Mouse (Mus musculus) forebrain, embryonic 12.5 days (tissue): ENCODE data around the gene Lamtor4. TPM values are rescaled to one million over a fixed set of nuclear protein-coding genes. Genes with fewer than 3 reads are reported as not detected.

Experiments
- ATAC-seq: fragments of 200-750 bp; cut with Nextera tagmentation; 2 replicates; pipeline ENCODE4 v1.8.0; 2017; ENCODE audit warnings: moderate TSS enrichment; ENCODE audit not compliant: low FRiP score
- H3K27ac ChIP-seq: fragments of 300-500 bp; sonication (generic); 2 replicates; pipeline ENCODE4 v1.5.1; 2016; ENCODE audit warnings: mild to moderate bottlenecking
- H3K27me3 ChIP-seq: fragments of 300-500 bp; sonication (generic); 2 replicates; pipeline ENCODE4 v1.6.1; 2016; ENCODE audit warnings: mild to moderate bottlenecking
- H3K36me3 ChIP-seq: fragments of 300-500 bp; sonication (generic); replicated peaks from 2 replicates; pipeline ENCODE4 v1.6.1; 2016; ENCODE audit warnings: mild to moderate bottlenecking
- H3K4me1 ChIP-seq: fragments of 300-500 bp; sonication (generic); 2 replicates; pipeline ENCODE4 v1.6.1; 2016
- H3K4me2 ChIP-seq: fragments of 300-500 bp; sonication (generic); 2 replicates; pipeline ENCODE4 v1.6.1; 2016; ENCODE audit warnings: mild to moderate bottlenecking, moderate library complexity
- H3K4me3 ChIP-seq: fragments of 300-500 bp; sonication (generic); replicated peaks from 2 replicates; pipeline ENCODE4 v1.5.1; 2016; ENCODE audit warnings: mild to moderate bottlenecking
- H3K9ac ChIP-seq: fragments of 300-500 bp; sonication (generic); 2 replicates; pipeline ENCODE4 v1.6.1; 2016; ENCODE audit warnings: mild to moderate bottlenecking
- H3K9me3 ChIP-seq: fragments of 300-500 bp; sonication (generic); 2 replicates; pipeline ENCODE4 v1.6.1; 2016
- WGBS: fragments of 180-500 bp; shearing (Covaris S2); methylation state at CpG from one replicate; pipeline ENCODE4 v1.1.7; 2016; 5-methylcytosine and 5-hydroxymethylcytosine counted together
- polyA plus RNA-seq: library from polyadenylated mRNA; unstranded; fragments of >200 nt; fragmentation: Nextera tagmentation; extraction: Ambion mirVana; gene quantifications from 2 replicates; pipeline ENCODE4 v1.2.1, GENCODE M21; 2016

Gene Lamtor4
- polyA plus RNA-seq, 1 experiment from 2014 or later: 47.3 TPM

DNA sequence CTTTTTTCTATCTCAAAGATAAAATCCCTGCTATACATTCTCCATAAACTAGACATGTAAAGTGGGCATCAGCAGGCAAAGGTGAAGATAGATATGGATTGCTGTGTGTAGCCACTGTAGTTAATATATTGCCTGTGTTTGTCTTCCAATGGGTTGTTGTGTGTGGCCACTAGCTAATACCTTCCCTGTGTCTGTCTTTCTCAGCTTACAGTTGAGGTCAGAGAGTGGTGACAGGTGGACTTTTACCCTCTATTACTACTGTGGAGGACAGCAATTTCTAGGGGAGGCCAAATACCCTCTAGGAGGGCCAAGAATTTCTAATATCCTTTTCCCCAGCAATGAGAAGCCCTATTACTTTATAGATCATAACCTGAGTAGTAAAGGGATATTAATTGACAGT is 21.1 kb upstream of the Lamtor4 start:
- no peaks in the 10 kb centered on the region for H3K36me3 ChIP-seq
- no peak overlapping the region for H3K4me3 ChIP-seq
- no peaks in the 10 kb centered on the region for H3K27me3 ChIP-seq
- no peak overlapping the region for H3K27ac ChIP-seq
- H3K4me1 ChIP-seq: no peaks in the 10 kb centered on the region
- no peak for ATAC-seq
- H3K9ac ChIP-seq: no peak overlapping the region
- no peak overlapping the region for H3K4me2 ChIP-seq
- no peaks in the 10 kb centered on the region for H3K9me3 ChIP-seq

- no peak overlapping the region for H3K27ac ChIP-seq
- 46% methylated on average over 2 of the region's 2 CpGs for WGBS
- ATAC-seq: no peak
- no peak overlapping the region for H3K4me3 ChIP-seq
- H3K36me3 ChIP-seq: no peaks in the 10 kb centered on the region
- no peak overlapping the region for H3K4me2 ChIP-seq
- H3K4me1 ChIP-seq: no peaks in the 10 kb centered on the region
- H3K27me3 ChIP-seq: no peaks in the 10 kb centered on the region
- H3K9me3 ChIP-seq: no peaks in the 10 kb centered on the region
- H3K9ac ChIP-seq: no peak overlapping the region
These were observed 13.8 kb upstream of the Lamtor4 start for GRCm38 (mm10) chr5:138241511-138241910.

- H3K4me1 ChIP-seq: peaks cover 9% of the 10 kb centered on the region
- 84% methylated on average over 12 of the region's 12 CpGs for WGBS
- no peak overlapping the region for H3K4me3 ChIP-seq
- no peak overlapping the region for H3K27ac ChIP-seq
- no peaks in the 10 kb centered on the region for H3K27me3 ChIP-seq
- no peak for ATAC-seq
- no peaks in the 10 kb centered on the region for H3K36me3 ChIP-seq
- H3K4me2 ChIP-seq: no peak overlapping the region
- H3K9ac ChIP-seq: no peak overlapping the region
- no peaks in the 10 kb centered on the region for H3K9me3 ChIP-seq
These were observed 4.1 kb upstream of the Lamtor4 start for GRCm38 (mm10) chr5:138251144-138251543.

- H3K9me3 ChIP-seq: no peaks in the 10 kb centered on the region
- peaks cover 16% of the 10 kb centered on the region for H3K4me1 ChIP-seq
- no peak overlapping the region for H3K9ac ChIP-seq
- peaks cover 5% of the 10 kb centered on the region for H3K36me3 ChIP-seq
- no peak overlapping the region for H3K4me3 ChIP-seq
- no peak overlapping the region for H3K27ac ChIP-seq
- WGBS: 88% methylated on average over 3 of the region's 3 CpGs
- ATAC-seq: no peak
- H3K27me3 ChIP-seq: no peaks in the 10 kb centered on the region
- H3K4me2 ChIP-seq: no peak overlapping the region
These were observed 2.2 kb upstream of the Lamtor4 start for GRCm38 (mm10) chr5:138253061-138253460.

DNA sequence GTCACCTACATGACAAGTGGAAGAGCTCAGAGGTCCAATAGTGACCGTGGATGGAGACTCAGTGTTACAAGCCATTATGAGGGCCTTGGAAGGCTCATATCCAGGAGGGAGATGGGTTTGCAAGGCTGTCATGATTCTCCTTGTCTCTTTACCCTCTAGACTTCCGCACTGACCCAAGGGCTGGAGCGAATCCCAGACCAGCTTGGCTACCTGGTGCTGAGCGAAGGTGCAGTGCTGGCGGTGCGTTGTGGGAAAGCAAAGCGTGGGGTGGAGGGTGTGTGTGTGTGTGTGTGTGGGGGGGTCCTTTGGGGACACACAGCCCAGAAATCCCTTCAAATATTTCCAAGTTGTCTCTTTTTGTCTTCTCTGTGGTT is 799 bp downstream of the Lamtor4 start:
- peak overlapping the region; percentile 60 for H3K9ac ChIP-seq
- peak overlapping the region; percentile 77 for H3K4me2 ChIP-seq
- 19% methylated on average over 7 of the region's 7 CpGs for WGBS
- H3K27ac ChIP-seq: peak overlapping the region; percentile 78
- peaks cover 16% of the 10 kb centered on the region for H3K4me1 ChIP-seq
- no peak for ATAC-seq
- no peaks in the 10 kb centered on the region for H3K9me3 ChIP-seq
- peak overlapping the region; percentile 65 for H3K4me3 ChIP-seq
- H3K27me3 ChIP-seq: no peaks in the 10 kb centered on the region
- peaks cover 33% of the 10 kb centered on the region for H3K36me3 ChIP-seq

DNA sequence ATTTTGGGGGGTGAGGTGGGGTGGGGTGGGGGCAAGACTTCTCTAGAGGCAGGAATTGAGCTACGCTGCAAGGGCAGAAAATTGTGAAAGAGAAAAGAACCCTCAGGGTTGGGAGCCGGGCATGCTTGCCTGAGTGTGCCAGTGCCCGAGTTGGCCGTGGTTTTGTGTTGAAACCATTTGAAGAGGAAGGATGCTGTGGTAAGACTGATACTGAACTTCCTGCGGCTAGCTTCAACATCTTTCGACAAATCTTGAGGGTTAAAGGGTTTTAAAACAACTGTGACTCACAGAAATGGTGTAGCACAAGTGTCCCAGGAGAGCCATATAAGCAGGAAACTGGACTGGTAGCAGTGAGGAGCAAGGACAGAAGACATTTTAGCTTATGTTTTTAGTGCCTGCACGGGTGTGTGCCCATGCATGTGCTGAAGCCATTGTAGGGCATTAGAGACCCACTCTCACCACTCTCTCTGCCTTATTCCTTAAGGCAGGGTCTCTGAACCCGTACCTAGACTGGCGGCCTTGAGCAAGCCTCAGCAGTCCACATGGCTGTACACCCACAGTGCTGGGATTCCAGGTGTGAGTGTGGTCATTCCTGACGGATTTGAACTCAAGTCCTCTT is 1.8 kb downstream of the Lamtor4 start:
- no peak overlapping the region for H3K4me2 ChIP-seq
- H3K27ac ChIP-seq: no peak overlapping the region
- no peak overlapping the region for H3K4me3 ChIP-seq
- ATAC-seq: no peak
- peaks cover 19% of the 10 kb centered on the region for H3K4me1 ChIP-seq
- H3K9ac ChIP-seq: no peak overlapping the region
- peaks cover 43% of the 10 kb centered on the region for H3K36me3 ChIP-seq
- 88% methylated on average over 10 of the region's 10 CpGs for WGBS
- H3K27me3 ChIP-seq: no peaks in the 10 kb centered on the region
- H3K9me3 ChIP-seq: no peaks in the 10 kb centered on the region

DNA sequence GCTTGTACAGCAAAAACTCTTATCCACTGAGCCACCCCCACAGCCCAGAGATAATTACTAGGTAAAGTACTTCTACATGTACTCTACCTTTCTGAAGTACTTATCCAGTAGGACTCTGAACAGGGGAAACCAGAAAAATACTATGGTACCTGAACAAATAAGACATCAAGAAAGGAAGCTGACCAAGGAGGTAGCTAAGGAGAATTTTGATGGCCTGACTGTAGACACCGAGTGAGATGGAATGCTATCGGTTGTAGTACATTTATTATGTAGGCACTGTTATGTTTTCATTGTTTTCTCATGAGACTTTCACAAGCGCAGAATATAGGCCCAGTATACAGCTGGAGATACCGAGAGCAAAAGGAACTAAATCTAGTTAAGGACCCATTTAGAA is 2.3 kb downstream of the Lamtor4 start:
- H3K4me3 ChIP-seq: no peak overlapping the region
- no peak overlapping the region for H3K27ac ChIP-seq
- WGBS: 93% methylated on average over 4 of the region's 4 CpGs
- H3K4me1 ChIP-seq: peaks cover 24% of the 10 kb centered on the region
- peaks cover 45% of the 10 kb centered on the region for H3K36me3 ChIP-seq
- no peak overlapping the region for H3K4me2 ChIP-seq
- no peaks in the 10 kb centered on the region for H3K9me3 ChIP-seq
- H3K9ac ChIP-seq: no peak overlapping the region
- H3K27me3 ChIP-seq: no peaks in the 10 kb centered on the region
- no peak for ATAC-seq

DNA sequence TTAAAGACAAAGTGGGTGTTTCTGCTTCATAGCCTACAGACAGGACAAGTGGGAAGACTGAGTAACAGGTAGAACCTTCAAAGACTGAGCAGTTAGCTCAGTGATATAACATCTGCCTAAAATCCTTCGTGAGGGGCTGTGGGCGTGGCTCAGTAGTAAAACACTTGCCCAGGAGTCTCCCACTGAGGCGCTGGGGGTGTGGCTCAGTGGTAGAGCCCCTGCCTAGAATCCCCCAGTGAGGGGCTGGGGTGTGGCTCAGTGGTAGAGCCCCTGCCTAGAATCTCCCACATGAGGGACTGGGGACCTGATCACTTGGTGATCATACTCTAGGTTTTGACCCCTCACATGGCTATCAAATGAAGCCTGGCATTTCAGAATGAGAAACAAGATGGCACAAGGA is 2.8 kb downstream of the Lamtor4 start:
- H3K4me3 ChIP-seq: no peak overlapping the region
- no peaks in the 10 kb centered on the region for H3K9me3 ChIP-seq
- no peak overlapping the region for H3K4me2 ChIP-seq
- ATAC-seq: no peak
- 90% methylated on average over 3 of the region's 3 CpGs for WGBS
- peaks cover 45% of the 10 kb centered on the region for H3K36me3 ChIP-seq
- H3K4me1 ChIP-seq: peaks cover 29% of the 10 kb centered on the region
- H3K9ac ChIP-seq: no peak overlapping the region
- H3K27me3 ChIP-seq: no peaks in the 10 kb centered on the region
- H3K27ac ChIP-seq: no peak overlapping the region

DNA sequence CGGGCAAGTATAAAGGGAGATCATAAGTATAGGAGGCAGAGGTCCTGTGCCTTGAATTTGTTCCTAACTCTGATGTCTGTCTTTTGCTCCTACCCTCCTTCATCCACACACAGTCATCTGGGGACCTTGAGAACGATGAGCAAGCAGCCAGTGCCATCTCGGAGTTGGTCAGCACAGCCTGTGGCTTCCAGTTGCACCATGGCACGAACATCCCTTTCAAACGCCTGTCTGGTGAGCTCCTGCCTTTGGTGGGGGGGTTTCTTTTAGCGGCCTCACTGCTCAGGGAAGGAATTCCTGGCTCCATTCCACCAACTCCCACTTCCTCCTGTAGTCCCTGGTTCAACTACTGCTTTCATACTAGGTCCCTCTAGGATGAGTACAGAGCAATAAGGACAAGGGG is 3.3 kb downstream of the Lamtor4 start:
- Histone ChIP-seq H3K9me3 (no peaks in the 10 kb centered on the region), H3K36me3 (peaks cover 45% of the 10 kb centered on the region), H3K4me3 (no peak overlapping the region), H3K4me2 (no peak overlapping the region), H3K27ac (no peak overlapping the region), H3K27me3 (no peaks in the 10 kb centered on the region), H3K9ac (no peak overlapping the region), H3K4me1 (peaks cover 33% of the 10 kb centered on the region)
- WGBS: 93% methylated on average over 6 of the region's 6 CpGs
- ATAC-seq: no peak

DNA sequence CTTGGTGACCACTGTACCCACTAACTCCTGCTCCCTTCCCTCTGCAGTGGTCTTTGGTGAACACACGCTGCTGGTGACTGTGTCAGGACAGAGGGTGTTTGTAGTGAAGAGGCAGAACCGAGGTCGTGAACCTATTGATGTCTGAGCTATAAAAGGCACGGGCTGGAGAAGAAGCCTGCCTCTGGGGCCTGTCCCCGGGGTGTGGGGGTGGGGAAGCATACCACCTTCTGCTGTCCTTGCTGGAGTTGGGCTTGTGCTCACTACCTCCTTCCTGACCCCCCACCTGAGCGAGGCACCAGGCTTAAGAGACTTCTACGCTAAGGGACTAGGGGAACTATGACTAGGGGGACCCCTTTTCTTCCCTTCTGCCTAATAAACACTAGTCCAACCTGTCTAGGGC is 3.7 kb downstream of the Lamtor4 start:
- Histone ChIP-seq H3K9me3 (no peaks in the 10 kb centered on the region), H3K27me3 (no peaks in the 10 kb centered on the region), H3K9ac (no peak overlapping the region), H3K27ac (no peak overlapping the region), H3K4me3 (no peak overlapping the region), H3K4me1 (peaks cover 33% of the 10 kb centered on the region), H3K4me2 (no peak overlapping the region), H3K36me3 (peaks cover 45% of the 10 kb centered on the region)
- 86% methylated on average over 7 of the region's 7 CpGs for WGBS
- ATAC-seq: no peak

DNA sequence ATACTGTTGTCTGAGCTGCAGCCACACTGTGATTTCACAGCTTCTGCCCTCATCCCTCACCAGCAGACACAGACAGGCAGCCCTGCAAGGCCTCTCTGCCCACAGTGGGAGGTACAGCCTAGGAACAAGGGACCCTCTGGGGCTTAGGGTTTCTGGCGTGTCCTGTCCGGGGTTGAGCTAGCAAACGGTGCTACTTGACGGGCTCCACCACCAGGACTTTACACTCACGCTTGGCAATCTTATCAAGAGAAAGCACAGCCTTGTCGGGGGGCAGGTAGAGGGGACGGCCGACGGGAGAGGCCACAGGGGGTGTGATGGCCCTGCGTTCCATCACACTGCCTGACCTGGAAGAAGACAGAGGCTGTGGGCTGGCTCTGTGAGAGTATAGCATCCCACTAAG is 4.8 kb downstream of the Lamtor4 start:
- no peaks in the 10 kb centered on the region for H3K9me3 ChIP-seq
- ATAC-seq: no peak
- H3K36me3 ChIP-seq: peaks cover 45% of the 10 kb centered on the region
- H3K27ac ChIP-seq: no peak overlapping the region
- no peak overlapping the region for H3K4me2 ChIP-seq
- WGBS: 86% methylated on average over 10 of the region's 10 CpGs
- H3K4me1 ChIP-seq: peaks cover 36% of the 10 kb centered on the region
- H3K9ac ChIP-seq: no peak overlapping the region
- no peak overlapping the region for H3K4me3 ChIP-seq
- H3K27me3 ChIP-seq: no peaks in the 10 kb centered on the region

DNA sequence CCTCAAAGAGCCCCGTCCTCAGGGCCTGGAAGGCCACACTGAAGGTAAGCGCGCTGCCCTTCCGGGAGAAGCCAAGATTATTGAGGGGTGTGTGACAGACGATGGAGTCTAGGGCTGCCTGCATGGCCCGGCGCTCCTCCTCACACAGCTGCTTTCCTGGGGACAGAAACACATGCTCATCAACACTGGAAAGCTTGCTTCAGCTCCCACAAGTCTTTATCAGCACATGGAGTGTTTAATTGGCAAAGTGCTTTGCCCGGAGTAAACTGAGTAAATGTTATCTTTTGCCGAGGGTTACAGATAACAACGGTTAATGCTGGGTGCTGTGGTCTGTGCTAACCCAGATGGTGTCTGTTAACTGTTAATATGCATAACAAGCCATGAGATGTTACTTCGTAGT is 5.6 kb downstream of the Lamtor4 start:
- no peak overlapping the region for H3K4me2 ChIP-seq
- no peak overlapping the region for H3K27ac ChIP-seq
- no peak for ATAC-seq
- H3K36me3 ChIP-seq: peaks cover 47% of the 10 kb centered on the region
- no peaks in the 10 kb centered on the region for H3K27me3 ChIP-seq
- H3K9me3 ChIP-seq: no peaks in the 10 kb centered on the region
- no peak overlapping the region for H3K4me3 ChIP-seq
- WGBS: 91% methylated on average over 11 of the region's 11 CpGs
- no peak overlapping the region for H3K9ac ChIP-seq
- peaks cover 35% of the 10 kb centered on the region for H3K4me1 ChIP-seq

- 77% methylated on average over 4 of the region's 4 CpGs for WGBS
- Histone ChIP-seq H3K9ac (no peak overlapping the region), H3K36me3 (peaks cover 52% of the 10 kb centered on the region), H3K27me3 (no peaks in the 10 kb centered on the region), H3K4me2 (peak overlapping the region; percentile 99; the same call in 1 of the 2 replicates), H3K9me3 (no peaks in the 10 kb centered on the region), H3K4me3 (0 out of 2 replicates have a peak overlapping the region, but pooled peaks have one; percentile 94), H3K4me1 (peaks cover 27% of the 10 kb centered on the region), H3K27ac (no peak overlapping the region)
- ATAC-seq: no peak
These were observed 6.7 kb downstream of the Lamtor4 start for GRCm38 (mm10) chr5:138262001-138262400.
